In the genomic region with DNA sequence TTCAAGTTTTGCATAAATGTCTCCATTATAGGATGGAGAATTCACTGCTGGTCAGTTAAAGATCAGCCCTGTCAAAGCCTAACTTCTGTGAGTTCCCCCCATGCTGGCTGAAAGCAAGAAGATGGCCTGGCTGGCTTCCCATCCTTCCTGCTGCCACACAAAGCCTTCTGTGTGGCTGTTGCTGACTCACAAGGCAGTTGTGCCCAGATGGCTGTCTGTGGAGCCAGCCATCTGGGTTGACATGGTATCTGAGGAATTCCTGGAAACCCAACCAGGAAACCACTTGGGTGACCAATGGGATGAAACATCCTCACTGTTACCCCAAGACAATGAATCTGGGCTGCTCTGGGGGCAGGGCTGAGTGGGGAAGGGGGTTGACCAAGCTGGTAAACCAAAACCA, we compare ENCODE assay signal across 11 mouse cellular contexts.
A peak's percentile ranks its signal among the peaks of the same experiment; 100 is the strongest.
DNase-seq lines count a peak whose midpoint lies in the region; TF ChIP-seq lines count a peak whose summit lies in the region.
"Had no signal": no experiment of that assay in that cellular context is flagged by ENCODE, and none has a peak within 500 bp of the region (broad histone marks: within the 10 kb centered on the region; RNA-seq: fewer than 3 reads in every experiment).

No protein-coding gene starts in this region.

- intact Hi-C loops in gastrocnemius, adult 2 months (cut with DNase I): no loop called here

- no peak for TF ChIP-seq CTCF in gastrocnemius, adult 2 months (IDR thresholded peaks at IDR 0.05)

- H3K4me3 ChIP-seq in gastrocnemius, adult 2 months: no peak overlapping the region

- H3K27ac ChIP-seq in gastrocnemius, adult 2 months: no peak overlapping the region

- DNase-seq in gastrocnemius, postnatal 10 days: peak; percentile 41
- DNase-seq in gastrocnemius, adult 2 months: no peak
- peak; percentile 27 for DNase-seq in adipocyte (ENCODE audit: low spot score)
- peak; percentile 46 to 53 for DNase-seq in layer of hippocampus, postnatal 36 days
- DNase-seq in right cerebral cortex, postnatal 25 days: peak; percentile 58
- DNase-seq in kidney, postnatal 14 days: no peak
- no peak for DNase-seq in thymus, postnatal 14 days
- DNase-seq in kidney, postnatal 10 days: no peak
- DNase-seq: heart, postnatal 4 days; lung, adult 2 months; midbrain, embryonic 14.5 days had no signal

Comparison
In these comparisons a context has a peak if more than half of its experiments do, and no peak if none do; other contexts are left out.
1. DNase-seq: peak in gastrocnemius, postnatal 10 days (single experiment), adipocyte (single experiment), layer of hippocampus, postnatal 36 days (2 of 2) and right cerebral cortex, postnatal 25 days (single experiment); none in gastrocnemius, adult 2 months (single experiment), kidney, postnatal 14 days (single experiment), thymus, postnatal 14 days (single experiment) and kidney, postnatal 10 days (single experiment).